Mouse (Mus musculus): Measurements from ENCODE around the gene Nfib.

Gene Nfib

GRCm38 (mm10) chr4:82349006-82349405 lies 356.5 kb downstream of the Nfib start:
- no peak for DNase-seq (ENCODE audit: low read depth)

GRCm38 (mm10) chr4:82344787-82345186 lies 360.8 kb downstream of the Nfib start:
- DNase-seq (ENCODE audit: low read depth), result no peak

- no peak for DNase-seq (ENCODE audit: low read depth)
Measured at GRCm38 (mm10) chr4:82344224-82344623, 361.3 kb downstream of the Nfib start.

DNA sequence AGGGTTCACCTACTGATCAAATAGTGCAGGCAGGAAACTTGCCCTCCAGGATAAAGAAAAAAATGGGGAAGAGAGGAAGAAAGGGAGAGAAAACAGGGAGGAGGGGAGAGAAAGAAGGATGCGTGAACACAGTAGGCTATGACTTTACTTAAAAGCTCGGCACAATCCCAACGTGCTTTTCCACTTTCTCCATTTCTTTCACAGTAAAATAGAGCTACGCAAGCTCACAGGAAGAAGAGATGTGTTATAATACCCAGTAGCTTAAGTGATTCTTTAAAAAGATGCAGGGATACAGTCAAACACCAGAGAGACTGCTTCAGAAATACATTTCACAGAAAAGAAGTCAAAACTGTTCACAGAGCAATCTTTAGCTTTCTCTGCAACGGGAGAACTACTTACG lies 366.6 kb downstream of the Nfib start:
- no peak for DNase-seq (ENCODE audit: low read depth)

- no peak for DNase-seq (ENCODE audit: low read depth)
Measured at GRCm38 (mm10) chr4:82338481-82338880, 367.1 kb downstream of the Nfib start.

- DNase-seq (ENCODE audit: low read depth), result no peak
Measured at GRCm38 (mm10) chr4:82336951-82337381, 368.6 kb downstream of the Nfib start.

- DNase-seq (ENCODE audit: low read depth), result no peak
Measured at GRCm38 (mm10) chr4:82335266-82335865, 370.2 kb downstream of the Nfib start.

GRCm38 (mm10) chr4:82333413-82333812 lies 372.1 kb downstream of the Nfib start:
- DNase-seq (ENCODE audit: low read depth), result no peak

DNA sequence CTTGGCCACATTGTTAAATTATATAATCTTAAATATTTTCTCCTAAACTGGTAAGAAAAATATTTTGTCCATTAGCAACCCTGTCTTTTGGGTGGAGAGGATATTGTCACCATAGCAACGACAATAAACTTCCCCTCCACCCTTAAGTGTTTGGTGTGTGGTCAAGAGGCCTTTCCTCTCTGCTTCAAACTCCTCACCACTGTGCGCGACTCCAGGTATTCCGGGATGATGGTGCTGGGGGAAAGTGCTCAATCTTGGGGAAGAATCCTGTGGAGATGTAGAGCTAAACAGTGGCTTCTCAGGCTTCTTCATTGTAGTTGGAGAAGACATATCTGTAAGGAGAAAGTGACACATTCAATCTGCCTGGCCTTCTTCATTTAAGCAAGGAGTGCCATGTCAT lies 375.5 kb downstream of the Nfib start:
- no peak for DNase-seq (ENCODE audit: low read depth)

GRCm38 (mm10) chr4:82326140-82326529 lies 379.4 kb downstream of the Nfib start:
- no peak for DNase-seq (ENCODE audit: low read depth)

DNA sequence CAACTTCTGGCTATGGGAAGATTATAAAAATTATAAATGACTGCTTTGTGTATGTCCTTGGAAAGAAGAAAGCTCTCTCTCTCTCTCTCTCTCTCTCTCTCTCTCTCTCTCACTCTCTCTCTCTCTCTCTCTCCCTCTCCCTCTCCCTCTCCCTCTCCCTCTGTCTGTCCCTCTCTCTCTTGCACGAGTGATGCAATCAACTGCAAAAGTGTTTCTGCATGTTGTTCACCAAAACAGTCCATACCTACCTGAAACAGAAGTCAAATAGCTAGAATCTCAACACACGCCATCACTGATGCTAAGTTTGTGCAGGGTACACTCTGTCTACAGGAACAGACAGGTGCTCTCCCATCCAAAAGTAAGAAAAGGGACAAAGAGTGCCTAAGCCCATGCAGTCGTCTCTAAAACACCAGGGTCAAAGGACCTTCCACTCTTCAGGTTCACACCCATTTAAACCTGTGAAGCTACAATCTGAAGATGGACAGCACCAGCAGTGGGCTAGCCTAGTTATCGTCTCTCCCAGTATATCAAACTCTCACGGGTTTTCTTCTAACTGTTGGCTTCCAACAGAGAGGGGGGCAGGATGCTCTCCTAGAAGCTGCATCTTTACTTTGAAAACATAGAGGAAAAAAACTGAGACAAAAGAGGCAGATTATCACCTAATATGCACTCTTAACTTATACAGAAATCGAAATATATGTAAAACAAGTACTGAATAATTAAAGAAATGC lies 380.0 kb downstream of the Nfib start:
- DNase-seq (ENCODE audit: low read depth), result no peak

GRCm38 (mm10) chr4:82324977-82325376 lies 380.6 kb downstream of the Nfib start:
- no peak for DNase-seq (ENCODE audit: low read depth)

DNA sequence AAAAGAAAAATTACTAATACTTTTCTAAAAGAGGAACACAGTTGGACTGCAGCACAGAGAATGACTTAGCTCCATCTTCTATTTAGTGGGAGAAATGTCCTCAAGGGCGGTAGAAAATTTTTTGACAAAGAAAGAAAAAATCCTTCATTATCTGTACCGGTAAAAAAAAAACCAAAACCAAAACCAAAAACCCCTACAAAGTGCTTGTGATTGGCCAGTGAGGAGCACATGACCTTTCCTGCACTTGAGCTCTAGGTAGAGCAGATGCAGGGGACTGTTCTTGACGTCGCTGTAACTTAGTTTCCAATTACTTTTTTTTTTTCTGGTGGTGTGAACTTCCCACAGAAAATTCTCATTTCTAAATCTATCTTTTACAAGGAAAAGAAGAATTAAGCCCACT lies 384.5 kb downstream of the Nfib start:
- DNase-seq (ENCODE audit: low read depth), result no peak

DNA sequence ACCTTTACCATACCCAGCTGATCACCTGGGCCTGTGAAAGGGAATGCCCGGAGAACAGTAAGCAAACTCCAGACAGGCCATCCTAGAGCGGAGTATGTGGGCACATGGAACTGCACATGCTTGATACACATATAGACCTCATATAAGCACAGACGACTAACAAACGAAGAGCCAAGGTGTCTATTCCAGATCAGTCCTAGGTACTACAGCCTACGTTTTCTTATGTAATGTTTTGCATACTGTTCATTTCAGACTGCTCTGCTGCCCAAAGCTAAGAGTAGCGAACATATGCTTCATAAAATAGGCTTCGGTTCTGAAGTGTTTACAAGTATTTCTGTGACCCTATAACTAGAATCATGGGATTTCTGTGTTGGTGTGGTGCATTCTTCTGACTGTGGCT lies 386.2 kb downstream of the Nfib start:
- DNase-seq (ENCODE audit: low read depth), result no peak

- DNase-seq (ENCODE audit: low read depth), result no peak
Measured at GRCm38 (mm10) chr4:82316168-82316567, 389.4 kb downstream of the Nfib start.

DNA sequence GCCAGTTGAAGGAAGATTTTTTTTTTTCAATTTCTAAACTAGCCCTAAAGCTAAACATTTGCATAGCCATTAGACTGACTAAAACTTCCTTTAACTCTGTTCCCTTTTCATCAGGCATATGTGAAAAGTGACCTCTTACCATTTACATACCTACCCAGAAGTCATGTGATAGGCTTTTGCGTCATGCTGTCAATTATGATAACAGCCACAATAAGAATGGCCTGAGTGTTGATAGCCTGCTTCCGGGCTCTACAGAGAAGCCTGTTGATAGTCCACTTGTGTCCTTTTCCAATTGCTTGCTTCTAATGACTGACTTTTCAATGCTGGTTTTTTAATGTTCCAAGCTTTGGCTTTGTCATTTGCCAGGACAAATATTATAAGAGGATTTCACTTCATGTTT lies 389.8 kb downstream of the Nfib start:
- no peak for DNase-seq (ENCODE audit: low read depth)

- no peak for DNase-seq (ENCODE audit: low read depth)
Measured at GRCm38 (mm10) chr4:82310924-82311734, 394.4 kb downstream of the Nfib start.

- no peak for DNase-seq (ENCODE audit: low read depth)
Measured at GRCm38 (mm10) chr4:82306045-82306444, 399.5 kb downstream of the Nfib start.

DNA sequence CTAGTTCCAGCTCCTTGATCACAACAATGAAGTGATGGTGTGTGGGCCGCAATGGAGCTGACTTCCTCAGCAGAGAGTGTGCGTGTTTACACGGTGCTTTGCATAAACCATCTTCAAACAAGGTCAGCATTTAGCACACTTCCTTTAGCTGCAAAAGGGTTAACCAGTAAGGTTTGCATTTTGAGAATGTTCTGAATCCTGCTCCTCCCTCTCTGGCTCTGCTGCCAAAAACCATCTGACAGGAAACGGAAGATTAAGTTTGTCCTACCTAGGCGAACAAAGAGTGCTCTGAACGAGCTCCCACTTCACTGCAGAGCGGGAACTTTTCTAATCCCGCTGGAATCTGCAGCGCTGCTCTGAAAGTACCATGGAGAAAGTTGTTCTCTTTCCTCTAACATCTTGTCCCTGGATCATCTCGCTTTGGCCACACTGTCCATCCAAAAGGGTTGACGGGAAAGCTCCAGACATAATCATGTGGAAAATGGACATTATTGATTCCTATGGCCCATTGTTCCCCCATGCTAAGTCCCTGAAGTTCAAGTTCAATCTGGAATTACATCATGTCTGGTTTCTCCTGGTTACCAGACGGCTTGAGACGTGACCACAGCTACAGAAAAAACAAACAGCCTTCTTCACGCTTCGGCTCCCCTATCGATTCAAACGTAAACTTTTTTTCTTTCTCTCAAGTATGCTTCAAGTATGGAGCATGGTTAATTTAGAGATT lies 401.2 kb downstream of the Nfib start:
- no peak for DNase-seq (ENCODE audit: low read depth)

DNA sequence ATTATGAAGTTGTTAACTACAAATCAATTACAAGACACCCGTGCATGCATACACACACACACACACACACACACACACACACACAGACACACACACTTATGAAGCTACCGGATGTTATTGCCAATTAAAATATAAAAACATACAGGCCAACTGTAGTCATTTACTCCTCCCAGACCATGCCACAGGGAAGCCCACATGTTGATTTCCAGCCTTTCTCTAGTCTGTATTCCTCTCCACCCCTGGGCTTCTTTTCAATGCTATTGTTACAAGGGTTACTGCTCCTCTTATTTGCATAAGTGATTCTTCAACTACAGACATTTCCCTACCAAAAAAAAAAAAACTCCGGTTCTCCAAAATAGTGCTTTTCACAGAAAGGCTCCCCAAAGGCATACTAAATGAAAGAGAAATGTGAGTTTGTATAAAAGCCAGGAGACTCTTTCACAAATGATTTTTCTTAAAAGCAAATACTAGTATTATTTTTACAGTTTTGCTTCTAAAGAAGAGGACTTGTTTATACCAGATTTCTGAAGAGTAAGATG lies 402.1 kb downstream of the Nfib start:
- no peak for DNase-seq (ENCODE audit: low read depth)

DNA sequence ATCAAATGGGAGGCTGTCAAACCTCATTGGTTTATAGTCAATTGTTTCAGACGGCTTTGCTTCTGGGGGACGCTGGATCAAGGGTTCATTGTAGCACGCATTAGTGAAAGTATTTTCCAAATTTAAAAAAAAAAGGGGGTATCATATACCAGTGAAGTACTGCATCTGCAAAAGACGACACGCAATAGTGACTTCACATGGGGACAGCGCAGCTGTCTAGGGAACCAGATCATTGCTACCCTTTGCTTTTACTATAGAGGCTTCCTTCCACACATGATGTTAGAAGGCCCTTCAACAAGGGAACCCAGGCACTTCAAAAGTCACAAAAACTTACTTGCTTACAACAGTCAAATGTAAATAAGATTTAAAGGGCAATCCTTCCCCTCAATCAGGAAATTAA lies 402.6 kb downstream of the Nfib start:
- no peak for DNase-seq (ENCODE audit: low read depth)

DNA sequence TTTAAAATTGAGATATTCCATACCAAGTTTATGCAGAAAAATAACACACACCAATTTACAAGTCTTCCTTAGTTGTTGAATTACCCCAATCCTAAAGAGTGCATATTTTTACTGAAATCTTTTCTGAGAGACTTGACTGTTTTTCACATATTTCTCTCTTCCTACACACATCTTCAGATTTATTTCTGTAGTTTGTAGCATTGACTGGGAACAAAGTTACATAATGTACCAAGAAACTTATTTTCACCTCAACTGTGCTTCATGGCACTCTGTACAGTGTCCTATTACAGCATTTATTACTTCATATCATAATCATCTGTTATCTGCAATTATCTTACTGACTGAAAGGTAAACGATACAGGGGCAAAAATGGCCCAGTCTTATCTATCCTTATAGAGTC lies 406.9 kb downstream of the Nfib start:
- DNase-seq (ENCODE audit: low read depth), result no peak
